Mouse (Mus musculus) c-Kit-positive CD71-positive TER-119-positive erythroid progenitor cells, embryonic 14.5 days (primary cell): ENCODE data around the gene Drd5.

Experiments used
- DNase-seq: peaks from one replicate; pipeline ENCODE4 v3.0.0-alpha.2; 2013; ENCODE audit warnings: low spot score

Drd5 gene

DNA sequence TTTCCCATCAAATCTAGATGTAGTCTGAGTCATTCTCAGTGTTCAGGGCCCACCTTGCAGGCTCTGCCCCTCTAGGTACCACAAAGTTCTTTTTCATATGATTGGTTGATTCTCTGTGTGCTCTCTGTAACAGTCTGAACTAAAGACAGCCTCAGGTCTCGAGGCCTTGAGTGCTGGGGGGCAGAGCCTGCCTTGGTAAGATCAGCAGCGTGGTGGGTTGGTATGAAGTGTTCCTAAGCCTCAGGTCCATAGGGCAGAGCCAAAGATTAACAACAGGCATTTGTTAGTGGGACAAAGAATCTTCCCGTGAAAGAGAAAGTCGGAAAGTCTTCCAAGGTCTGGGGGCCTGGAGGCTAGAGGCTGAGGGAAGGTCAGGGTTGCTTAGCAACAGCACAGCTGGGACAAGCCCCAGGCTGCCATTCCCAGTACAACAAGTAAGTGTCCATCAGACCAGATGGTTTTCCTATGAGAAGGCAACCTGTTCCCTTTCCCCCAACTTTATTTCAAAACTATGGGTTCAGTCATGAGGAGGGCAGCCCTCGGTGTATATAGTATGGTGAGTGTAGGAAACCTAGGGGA lies 31.3 kb downstream of the Drd5 start:
- DNase-seq: no peak

DNA sequence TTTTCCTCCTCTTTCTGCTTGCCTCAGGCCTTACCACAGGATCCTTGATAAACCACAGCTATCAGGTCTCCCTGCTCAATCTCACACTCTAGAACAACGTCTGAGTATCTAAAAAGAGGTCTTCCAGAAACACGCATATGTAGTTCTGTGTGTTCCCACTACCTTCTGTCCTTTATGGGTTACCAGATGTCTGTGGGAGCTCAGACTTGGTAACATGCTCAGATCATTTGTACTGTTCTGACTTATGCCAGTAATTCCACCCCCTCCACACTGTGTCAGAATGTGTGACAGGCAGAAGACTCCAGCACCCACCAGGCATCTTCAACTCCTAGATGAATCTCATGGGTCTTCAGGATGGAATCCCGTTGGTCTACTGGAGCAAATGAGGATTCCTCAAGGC lies 37.8 kb downstream of the Drd5 start:
- DNase-seq: no peak

DNA sequence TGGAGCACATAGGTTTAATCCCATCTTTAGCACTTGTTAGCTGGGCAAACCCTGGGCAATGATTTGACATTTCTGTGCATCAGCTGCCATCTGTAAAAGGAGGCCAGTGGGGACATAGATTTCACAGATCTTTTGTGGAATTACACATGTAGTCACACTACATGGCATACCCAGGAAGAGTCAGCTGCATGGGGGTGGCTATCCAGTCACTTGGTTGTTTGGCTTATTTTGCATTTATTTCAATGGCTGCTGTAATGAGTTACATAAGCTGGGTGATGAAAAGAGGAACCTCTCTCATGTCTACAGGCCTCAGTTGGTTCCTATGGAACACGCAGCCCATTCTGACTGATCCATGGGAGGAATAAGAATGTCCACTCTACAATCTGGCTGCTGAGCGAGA lies 40.5 kb downstream of the Drd5 start:
- DNase-seq: no peak

GRCm38 (mm10) chr5:38364396-38364795 lies 45.2 kb downstream of the Drd5 start:
- DNase-seq: no peak

DNA sequence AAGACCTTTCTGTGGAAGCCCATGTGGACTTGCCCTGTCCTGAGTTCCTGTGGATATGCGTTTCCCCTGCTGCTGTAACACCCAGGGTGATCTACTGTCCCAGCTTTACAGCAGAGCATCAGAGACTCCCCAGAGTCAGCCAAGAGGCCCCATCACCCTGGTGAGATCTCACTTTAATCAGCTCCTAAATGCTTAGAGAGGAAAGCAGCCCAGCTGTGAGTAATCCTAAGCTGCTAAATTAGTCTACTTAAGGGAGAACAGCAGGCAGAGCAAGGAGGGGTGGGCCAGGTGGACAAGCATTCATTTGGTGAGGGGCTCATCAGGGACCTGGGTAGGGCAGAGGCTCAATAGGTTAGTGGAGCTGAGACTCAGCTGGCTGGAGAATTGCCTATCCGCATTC lies 46.4 kb downstream of the Drd5 start:
- DNase-seq: no peak

- DNase-seq: no peak
Observed at GRCm38 (mm10) chr5:38366650-38367470, 47.7 kb downstream of the Drd5 start.

- no peak for DNase-seq
Observed at GRCm38 (mm10) chr5:38371308-38371707, 52.1 kb downstream of the Drd5 start.
